Mouse (Mus musculus) kidney, adult 9 months (tissue): ENCODE results near the gene Cth.
"Not testable (repeated sequence)": the region's sequence is repeated elsewhere in the genome, so short reads cannot be mapped to it uniquely, and the experiment has no call there.

Experiments used
- DNase-seq: peaks from one replicate; pipeline ENCODE4 v3.0.0; 2022

Gene Cth

DNA sequence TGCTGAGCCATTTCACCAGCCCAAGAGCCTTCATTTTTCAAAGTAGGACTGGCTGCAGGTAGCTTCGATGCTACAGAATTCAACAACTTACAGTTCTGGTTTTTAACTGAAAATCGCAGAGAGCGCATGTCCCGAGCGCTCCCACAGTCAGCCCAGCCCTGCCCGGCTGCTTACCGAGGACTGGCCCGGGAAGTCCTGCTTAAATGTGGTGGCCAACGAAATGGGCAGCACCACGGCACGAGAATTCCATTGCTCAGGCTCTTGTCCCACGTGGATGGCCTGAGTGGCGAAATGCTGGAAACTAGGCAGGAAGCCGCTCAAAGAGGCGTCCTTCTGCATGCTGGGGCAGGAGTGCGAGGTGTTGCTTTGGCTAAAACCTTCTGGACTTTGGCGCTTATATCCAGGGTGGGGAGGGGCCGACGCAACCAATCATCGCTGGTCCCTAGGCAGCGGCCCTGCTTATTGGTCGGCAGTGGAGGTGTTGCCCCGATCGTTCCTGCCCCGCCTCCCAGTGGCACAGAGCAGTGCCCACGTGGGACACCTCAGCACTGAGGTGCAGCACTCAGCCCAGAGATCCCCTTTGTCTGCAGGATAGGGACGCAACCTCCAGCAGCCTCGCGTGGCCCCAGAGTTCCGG is at the start of gene Cth:
TSS of gene Cth (minus strand) at position 386 of the 637 bp plus-strand sequence.
- peak; percentile 97 for DNase-seq

DNA sequence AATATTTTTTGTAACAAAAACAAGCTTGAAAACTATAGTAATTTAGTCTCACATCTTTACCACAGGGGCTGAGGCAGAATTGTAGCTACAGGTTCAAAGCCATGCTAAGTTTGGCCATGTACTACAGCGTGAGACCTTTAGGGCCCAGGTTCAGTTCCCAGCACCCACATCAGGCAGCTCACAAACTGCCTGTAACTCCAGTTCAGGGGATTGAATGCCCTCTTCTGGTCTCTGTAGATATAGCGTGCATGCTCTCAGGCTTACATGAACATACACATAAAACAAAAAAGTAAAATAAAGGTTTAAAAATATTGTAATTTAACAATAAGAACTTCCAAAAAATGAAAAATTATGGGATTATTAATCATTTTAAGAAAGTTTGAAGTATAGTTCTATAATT is 48.4 kb upstream of the Cth start:
- DNase-seq = no peak

DNA sequence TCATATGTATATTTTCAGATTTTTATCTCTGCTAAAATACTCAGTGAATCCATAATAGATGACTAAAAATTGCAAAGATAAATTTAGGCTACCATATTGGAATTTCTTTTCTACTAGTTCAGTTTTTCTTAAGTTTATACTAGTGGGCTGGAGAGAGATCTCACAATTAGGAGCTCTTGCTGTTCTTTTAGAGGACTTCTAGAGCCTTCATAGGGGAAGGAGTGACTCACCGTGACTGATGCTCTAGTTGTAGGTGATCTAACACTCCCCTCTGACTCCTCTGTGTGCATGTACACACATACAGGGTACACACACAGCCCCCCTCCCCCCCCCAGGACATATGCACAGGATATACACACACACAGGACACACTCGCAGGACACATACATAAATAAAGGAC is 46.3 kb upstream of the Cth start:
- DNase-seq = no peak

DNA sequence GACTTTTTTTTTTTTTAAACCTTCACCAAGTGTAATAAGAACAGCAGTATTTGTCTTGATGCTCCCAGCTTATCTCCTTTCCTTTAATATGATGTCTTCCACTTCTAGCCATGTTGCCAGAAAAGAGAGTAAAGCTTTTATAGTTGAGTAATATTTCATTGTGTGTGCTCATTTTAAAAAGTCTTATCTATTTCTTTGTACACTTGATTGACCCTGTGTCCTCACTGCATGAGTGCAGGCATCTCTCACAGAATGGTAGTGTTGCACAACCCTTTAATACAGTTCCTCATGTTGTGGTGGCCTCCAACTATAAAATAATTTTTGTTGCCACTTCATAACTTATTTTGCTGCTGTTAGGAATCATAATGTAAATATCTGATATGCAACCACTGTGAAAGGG is 32.4 kb upstream of the Cth start:
- no peak for DNase-seq

DNA sequence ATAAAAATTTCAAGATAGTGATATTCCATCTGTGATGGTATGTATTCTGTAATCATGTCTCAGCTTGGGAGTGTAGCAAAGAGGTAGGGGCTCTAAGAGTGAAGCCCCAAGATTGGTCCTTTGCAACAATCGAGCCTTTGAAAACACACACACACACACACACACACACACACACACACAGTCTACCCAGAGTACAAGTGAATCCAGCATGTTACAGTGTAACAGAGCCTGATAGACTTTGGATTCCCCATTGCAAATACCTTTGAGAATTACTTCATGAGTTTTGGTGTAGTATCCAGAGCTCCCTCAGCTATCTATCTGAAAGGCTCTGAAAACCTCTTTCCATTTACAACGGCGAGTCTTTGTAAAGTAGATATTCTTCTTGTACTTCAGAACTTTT is 31.3 kb upstream of the Cth start:
- DNase-seq = peak; percentile 75

DNA sequence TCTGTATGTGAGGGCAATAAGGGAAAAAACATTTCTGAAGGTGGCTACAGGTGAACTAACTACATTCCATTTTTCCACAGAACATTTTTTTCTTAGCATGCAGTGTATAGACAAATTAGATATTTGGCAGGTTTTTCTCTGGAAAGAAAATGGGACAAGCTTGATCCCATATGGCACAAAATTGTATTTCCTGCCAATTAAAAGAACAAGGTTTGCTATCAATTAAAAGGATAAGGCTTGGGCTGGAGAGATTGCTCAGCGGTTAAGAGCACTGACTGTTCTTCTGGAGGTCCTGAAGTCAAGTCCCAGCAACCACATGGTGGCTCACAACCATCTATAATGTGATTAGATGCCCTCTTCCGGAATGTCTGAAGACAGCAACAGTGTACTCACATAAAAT is 30.6 kb upstream of the Cth start:
- no peak for DNase-seq

DNA sequence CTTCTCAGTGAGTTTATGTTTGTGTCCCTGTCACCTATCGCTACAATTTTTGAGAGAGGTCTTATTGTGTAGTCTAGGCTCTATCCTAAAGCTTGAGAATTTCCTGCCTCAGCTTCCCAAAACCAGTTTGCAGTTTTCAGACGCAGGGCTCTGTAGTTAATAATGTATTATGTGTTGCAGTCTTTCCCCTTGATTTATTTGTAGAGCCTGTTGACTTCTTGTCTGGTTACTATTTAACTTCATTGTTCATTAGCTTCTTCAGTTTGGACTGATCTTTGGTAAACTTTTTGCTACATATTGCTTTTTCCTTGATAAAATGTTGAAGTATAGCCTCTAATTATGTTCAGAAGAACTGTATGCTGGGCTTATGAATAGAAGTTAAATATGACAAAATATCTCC is 27.8 kb upstream of the Cth start:
- DNase-seq = peak; percentile 59

DNA sequence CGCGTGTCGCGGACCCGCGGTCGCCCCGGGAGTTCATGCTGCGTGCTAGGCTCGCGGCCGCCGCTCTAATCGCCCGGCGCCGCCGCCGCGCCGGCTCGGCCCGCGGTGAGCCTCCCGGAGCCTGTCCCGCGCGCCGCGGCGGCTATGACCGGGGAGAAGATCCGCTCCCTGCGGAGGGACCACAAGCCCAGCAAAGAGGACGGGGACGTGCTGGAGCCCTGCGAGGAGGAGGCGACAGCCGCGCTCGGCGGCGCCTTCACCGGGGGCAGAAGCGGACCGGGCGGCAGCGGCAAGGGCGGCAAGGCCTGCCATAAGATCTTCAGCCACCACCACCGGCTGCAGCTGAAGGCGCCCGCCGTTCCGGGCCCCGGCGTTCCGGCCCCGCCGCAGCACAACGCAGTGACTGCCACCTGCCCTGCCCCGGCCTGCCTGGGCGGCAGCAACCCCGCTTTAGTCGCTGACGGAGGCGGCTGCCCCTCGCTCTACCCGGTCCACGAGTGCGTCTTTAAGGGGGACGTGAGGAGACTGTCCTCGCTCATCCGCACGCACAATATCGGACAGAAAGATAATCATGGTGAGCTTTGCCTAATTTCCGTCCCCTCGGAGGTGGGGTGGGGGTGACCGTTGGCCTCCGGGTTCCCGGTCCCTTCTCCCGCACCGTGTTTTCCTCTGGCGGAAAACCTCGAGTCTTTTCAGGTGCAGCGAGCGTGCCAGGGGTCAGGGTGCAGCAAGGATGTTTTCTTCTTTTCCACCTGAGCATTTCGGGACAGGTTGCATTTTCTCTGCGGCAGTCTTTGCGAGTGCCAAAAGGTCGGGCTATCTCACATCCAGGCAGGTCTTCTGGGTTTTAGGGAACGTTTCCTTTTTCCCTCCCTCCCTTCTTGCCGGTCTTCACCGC is 22.8 kb upstream of the Cth start:
- peak; percentile 83 for DNase-seq

DNA sequence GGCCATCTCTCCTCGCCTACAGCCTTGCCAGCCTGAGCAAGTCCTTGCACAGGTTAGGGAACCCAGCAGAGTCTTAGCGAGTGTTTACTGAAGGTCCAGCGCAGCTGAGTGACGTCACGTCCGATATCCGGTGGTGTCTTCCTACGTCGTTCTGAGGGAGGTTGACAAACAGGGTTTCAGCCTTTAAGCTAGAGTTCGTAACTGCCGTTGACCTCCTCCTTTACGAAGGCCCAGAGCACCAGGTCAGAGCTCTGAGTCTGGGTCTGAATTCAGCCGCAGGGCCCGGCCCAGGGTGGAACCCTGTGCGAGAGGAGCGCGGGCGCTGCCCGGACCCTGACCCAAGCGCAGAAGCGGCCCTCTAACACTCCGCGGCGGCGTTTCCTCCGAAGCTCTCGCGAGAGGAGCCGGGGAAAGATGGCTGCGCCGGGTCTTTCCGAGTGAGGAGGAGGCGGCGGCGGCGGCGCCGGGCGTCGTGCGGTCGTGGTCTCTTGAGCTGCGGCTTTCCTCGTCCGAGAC is 22.0 kb upstream of the Cth start, which contains the start of gene Ankrd13c:
TSS of gene Ankrd13c (plus strand) at position 397 of the 516 bp plus-strand sequence.
- peak; percentile 95 for DNase-seq

DNA sequence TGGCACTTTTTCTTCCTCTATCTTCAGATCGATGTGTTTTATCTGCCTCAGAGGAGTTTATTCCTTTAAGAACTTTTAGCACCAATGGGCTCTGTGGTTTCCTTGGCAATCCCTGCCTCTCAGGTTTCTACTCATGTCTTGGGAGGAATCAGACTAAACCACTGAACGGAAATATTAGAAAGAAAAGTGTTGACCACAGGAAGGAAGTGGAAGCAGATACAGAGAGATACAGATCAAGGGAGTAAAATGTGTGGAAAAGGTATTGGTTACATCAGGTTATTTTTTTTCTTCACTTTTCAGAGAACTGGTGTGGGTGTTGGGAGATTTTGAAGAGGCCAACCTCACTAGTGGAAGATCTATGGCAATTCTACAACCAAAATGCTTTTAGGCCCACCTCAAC is 13.7 kb upstream of the Cth start:
- no peak for DNase-seq

DNA sequence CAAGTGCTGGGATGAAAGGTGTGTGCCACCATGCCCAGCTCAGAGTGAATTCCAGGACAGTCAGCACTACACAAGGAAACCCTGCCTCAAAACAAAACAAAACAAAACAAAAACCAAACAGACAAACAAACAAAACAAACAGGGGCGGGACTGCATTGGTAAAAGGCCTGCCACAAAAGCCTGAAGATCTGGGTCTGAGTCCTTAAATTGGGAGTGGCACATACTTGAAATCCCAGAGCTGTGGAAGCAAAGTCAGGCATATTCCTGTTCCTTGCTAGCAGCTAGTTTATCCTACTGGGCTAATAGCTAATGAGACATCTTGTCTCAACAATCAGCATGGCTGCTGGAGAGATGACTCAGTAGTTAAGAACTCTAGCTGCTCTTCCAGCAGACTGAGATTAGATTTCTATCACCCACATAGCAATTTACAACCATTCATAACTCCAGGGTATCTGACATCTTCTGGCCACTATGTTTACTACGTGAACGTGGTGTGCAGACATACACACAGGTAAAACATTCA is 9.5 kb upstream of the Cth start:
- DNase-seq = no peak

DNA sequence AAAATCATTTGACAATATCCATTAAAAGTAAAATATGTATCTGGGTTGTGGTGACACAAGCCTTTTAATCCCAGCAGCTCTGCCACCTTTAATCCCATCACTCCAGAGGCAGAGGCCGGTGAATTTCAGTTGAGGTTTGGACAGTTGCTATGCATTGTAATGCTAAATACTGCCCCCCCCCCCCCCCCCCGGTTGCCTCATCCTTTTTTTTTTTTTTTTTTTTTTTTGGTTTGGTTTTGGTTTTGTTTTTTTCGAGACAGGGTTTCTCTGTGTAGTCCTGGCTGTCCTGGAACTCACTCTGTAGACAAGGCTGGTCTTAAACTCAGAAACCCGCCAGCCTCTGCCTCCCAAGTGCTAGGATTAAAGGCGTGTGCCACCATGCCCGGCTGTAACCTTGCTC is 8.3 kb upstream of the Cth start:
- DNase-seq = not testable (repeated sequence)

DNA sequence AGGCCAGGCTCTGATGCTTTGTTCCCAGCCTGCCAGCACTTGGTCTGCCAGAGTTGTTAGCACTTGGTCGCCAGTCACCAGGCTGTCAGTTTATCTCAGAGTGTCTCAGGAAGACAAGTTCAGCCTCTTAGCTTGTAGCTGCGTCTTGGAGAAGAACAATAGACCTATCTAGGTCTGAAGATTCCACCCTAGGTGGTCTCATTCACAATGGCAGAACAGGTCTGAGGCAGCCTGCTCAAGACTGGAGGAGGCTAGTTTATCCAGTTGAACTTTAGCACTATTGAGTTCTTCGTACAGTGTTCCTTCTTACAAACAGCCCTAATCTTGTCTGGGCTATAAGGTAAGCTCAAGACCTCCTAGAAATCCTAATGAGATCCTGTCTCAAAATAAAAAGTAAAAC is 7.2 kb upstream of the Cth start:
- DNase-seq = no peak

DNA sequence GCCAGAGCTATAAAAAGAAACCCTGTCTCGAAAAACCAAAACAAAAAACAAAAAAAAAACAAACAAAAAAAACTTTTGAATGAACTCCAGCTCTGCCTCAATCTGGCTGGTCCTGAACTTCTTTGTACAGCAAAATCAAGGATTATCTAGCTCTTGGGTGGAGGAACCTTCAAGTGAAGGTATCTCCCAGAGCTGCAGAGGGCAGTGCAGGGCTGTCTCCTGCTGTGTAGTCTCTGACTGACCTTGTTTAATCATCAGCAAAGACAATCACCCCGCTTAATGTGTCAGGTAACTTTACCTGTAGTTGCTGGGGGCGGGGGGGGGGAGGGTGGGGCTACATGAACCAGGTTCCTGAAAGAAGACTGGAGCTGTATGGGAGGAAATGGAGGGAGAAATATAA is 6.7 kb upstream of the Cth start:
- peak; percentile 76 for DNase-seq

DNA sequence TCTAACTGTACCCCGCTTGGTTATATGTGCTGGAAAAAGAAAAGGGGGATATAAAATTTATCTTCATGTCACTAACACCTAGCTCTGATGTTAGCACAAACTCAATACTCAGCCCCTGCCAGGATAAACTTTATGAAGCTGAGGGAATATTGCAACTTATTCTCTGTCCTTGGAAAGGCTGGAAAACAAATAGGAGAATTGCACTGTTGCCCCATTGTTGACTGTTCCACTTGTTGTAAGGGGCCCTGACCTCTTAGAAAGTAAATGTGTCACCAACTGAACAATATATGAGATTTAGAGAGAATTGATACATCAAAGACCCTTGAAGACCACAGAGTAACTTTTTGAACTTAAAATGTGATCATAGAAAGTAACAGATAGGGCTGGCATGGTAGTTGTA is 4.5 kb upstream of the Cth start:
- DNase-seq = no peak

DNA sequence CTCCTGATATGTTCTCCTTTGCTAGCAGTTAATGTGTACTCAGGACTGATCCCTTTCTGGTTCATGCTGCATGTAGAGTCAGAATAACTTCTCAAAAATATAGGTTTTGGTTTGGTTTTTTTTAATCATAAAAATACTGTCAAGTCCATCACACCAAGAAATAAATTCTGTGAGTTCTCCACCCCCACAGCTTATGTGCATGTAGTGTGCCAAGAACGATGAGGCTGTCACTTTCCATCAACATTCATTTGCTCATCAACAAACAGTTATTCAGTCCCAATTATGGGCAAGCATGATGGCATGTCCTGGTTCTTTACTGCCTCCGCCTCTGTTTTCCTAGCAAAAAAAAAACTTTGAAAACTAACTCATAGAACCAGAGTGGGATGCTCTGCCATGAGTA is 3.9 kb upstream of the Cth start:
- DNase-seq = no peak

DNA sequence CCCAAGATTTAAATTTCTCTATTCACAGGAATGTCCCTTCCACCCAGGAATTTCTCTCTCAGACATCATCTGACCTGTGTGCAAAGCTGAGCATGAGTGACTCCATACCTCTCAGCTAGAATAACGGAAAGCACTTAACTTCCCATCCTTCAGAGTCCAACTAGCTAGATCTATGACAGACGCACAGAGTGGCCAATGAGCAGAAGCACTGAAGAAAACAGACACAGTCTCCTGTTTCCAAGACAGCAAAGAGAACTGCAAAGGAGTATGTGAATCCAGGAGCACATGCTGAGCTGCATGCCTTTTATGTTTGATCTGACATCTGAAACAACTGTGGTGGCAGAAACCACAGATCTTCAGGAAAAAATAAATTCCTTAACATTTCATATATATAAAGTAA is 1.9 kb upstream of the Cth start:
- no peak for DNase-seq

DNA sequence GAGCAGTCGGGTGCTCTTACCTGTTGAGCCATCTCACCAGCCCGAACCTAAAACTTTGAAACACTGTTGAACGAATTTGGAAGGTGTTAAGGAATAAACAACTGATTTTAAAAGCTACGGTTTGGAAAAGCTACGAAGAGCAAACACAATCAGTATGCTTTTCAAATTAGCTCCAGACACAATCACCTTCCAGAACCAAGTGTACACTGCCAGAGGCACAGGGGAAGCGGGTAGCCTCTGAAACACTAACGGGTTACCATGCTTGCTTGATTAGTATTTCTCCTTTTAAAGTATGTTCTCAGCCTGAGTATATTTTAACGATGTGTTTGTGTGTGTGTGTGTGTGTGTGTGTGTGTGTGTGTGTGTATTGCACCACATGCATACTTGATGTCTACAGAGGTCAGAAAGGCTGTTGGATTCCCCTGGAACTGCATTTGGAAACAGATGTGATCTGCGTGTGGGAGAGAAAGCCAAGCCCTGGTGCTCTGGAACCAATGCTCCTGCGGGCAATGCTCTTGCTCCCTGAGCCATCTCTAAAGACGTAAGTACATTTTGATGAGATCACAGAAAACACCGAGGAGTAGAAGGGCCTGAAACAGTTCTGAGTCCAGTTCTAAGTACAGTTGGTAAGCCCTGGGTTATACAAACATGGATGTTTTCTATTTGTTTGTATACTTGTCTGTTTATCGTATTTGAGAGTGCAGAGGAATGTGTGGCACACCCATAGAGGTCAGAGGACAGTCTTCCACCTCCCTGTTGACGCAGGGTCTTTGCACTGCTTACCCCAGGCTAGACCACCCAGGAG is 1.0 kb upstream of the Cth start:
- DNase-seq = peak; percentile 41

DNA sequence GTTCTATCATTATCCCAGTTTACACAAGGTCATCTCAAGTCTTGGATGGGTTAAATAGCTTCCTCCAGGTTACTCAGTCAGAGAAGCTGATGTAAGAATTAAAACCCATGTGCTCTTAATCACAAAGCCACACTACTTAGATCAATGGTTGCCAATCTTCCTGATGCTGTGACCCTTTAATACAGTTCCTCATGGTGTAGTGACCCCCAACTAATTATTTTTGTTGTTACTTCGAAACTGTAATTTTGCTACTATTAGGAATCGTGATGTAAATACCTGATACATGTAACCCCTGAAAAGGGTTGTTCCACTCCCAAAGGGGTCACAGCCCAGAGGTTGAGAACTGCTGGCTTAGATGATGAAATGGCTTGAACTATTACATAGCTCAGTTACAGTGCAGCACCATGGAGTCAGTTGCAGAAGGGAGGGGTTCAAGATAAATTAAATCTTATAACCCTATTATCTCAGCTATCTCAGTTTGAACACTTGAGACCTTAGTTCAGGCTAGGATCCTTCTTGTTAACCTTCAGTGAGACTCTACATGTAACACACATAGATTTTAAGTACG is 1.5 kb downstream of the Cth start:
- no peak for DNase-seq

DNA sequence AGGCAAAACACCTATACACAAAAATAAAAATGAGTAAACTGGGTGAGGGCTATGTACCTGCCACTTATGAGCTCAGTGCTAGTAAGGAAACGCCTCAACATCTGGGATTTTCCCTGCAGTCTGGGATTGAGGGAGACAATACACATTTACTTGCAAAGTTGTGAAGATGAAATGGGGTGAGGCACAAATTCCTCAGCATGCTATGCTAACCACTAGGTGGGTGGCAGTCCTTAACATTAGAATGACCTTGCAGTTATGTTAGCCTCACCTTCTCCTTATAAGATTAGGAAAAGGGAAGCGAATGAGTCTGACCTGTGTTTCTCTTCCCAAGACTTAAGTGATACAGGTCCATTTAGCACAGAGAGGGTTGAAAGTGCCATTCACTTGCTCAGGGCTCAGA is 3.5 kb downstream of the Cth start:
- DNase-seq = no peak

DNA sequence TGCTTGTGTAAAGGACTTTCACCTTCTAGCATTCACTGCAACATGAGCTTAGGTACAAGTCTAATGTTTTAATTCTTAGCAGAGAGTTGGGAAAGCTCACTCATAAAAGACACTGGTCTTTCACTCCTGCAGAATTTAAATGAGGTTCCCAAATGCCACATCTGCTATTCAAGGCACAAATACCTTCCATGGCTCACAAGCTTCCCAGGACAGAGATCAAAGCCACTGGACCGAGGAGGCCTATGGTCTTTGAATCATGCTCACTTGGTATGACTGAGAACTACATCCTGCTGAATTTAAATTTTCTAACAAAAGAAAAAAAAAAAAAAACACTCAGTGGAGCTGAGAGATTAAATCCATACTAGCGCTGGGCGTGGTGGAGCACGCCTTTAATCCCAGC is 8.5 kb downstream of the Cth start:
- DNase-seq = peak; percentile 75

DNA sequence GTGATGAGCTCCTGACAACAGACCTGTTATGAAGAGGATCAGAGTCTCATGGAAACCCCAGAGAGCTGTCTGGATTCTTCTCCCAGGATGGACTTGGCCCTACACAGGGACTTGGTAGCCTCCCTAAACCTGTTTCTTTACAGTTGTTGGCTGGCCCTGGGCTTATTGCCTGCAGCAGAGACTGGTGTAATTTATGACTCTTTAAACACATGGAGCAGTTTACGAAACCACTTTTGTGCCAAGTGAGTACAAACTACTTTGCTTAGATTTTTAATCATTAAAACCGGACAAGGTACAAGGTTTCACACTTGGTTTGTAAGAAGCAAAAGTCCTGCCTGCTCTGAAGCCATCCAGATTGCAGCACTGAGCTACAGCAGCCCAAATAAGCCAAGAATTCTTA is 12.7 kb downstream of the Cth start:
- peak; percentile 88 for DNase-seq

DNA sequence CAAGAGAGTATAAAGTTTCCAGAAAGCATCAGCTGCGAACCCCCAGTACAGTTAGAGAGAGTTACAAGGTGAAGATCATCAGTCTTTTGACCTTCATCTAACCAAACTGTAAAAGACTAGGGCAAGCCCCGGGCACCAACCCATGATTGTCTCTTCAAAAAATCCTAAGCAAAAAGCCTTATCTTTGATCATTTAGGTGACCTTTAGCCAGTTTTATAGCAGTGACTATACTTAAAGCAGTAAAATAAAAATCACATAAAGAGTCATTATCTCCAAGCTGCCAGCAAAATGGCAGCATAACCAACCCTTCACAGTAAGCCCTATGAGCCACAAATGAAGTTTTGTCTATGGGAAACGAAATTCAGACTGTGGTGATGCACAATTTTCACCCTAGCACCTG is 14.6 kb downstream of the Cth start:
- DNase-seq = no peak
